Mouse (Mus musculus): ENCODE measurements around the gene 2200002D01Rik. TPM values are rescaled to one million over a fixed set of nuclear protein-coding genes. Genes with fewer than 3 reads are reported as not detected.
"Not testable (repeated sequence)": the region's sequence is repeated elsewhere in the genome, so short reads cannot be mapped to it uniquely, and the experiment has no call there.

The 2200002D01Rik gene
- polyA plus RNA-seq, 1 experiment from 2014 or later = 8.5 TPM

GRCm38 (mm10) chr7:29211415-29212198, 36.7 kb downstream of the 2200002D01Rik start:
- ATAC-seq (ENCODE audit: low FRiP score, low TSS enrichment) = peak; percentile 77
- H3K4me2 ChIP-seq (replicated peaks; ENCODE audit: low read depth, low read length) = peak overlapping the region; percentile 62
- peak overlapping the region; percentile 90 for H3K27ac ChIP-seq (ENCODE audit: low read length)
- H3K4me1 ChIP-seq (ENCODE audit: insufficient read depth, low read length) = peaks cover 14% of the 10 kb centered on the region; the same call in 1 of the 2 replicates
- H3K4me3 ChIP-seq (ENCODE audit: low read length) = peak overlapping the region; percentile 51
- no peaks in the 10 kb centered on the region for H3K36me3 ChIP-seq (ENCODE audit: insufficient read depth, low read length)
- H3K27me3 ChIP-seq (ENCODE audit: insufficient read depth, low read length) = no peaks in the 10 kb centered on the region
- H3K9me3 ChIP-seq (ENCODE audit: low read length) = peaks cover 15% of the 10 kb centered on the region
- WGBS = 5% methylated on average over 34 of the region's 34 CpGs
- peak overlapping the region; percentile 60 for H3K9ac ChIP-seq (replicated peaks; ENCODE audit: low read length)

GRCm38 (mm10) chr7:29211013-29211412, 37.3 kb downstream of the 2200002D01Rik start:
- 0 out of 2 replicates have a peak overlapping the region, but pooled peaks have one; percentile 60 for H3K9ac ChIP-seq (replicated peaks; ENCODE audit: low read length)
- WGBS = 23% methylated on average over 13 of the region's 15 CpGs
- not testable (repeated sequence) for H3K27me3 ChIP-seq (ENCODE audit: insufficient read depth, low read length); H3K9me3 ChIP-seq (ENCODE audit: low read length); H3K36me3 ChIP-seq (ENCODE audit: insufficient read depth, low read length)
- H3K4me3 ChIP-seq (ENCODE audit: low read length) = peak overlapping the region; percentile 51
- peak overlapping the region; percentile 90 for H3K27ac ChIP-seq (ENCODE audit: low read length)
- peak; percentile 32; the same call in 1 of the 2 replicates for ATAC-seq (ENCODE audit: low FRiP score, low TSS enrichment)
- peaks cover 14% of the 10 kb centered on the region; the same call in 1 of the 2 replicates for H3K4me1 ChIP-seq (ENCODE audit: insufficient read depth, low read length)
- H3K4me2 ChIP-seq (replicated peaks; ENCODE audit: low read depth, low read length) = peak overlapping the region; percentile 62

- H3K27ac ChIP-seq (ENCODE audit: low read length) = no peak overlapping the region
- H3K4me3 ChIP-seq (ENCODE audit: low read length) = no peak overlapping the region
- H3K4me2 ChIP-seq (replicated peaks; ENCODE audit: low read depth, low read length) = no peak overlapping the region
- no peak overlapping the region for H3K9ac ChIP-seq (replicated peaks; ENCODE audit: low read length)
- H3K27me3 ChIP-seq (ENCODE audit: insufficient read depth, low read length) = no peaks in the 10 kb centered on the region
- H3K36me3 ChIP-seq (ENCODE audit: insufficient read depth, low read length) = no peaks in the 10 kb centered on the region
- H3K4me1 ChIP-seq (ENCODE audit: insufficient read depth, low read length) = no peaks in the 10 kb centered on the region
- 85% methylated on average over 6 of the region's 6 CpGs for WGBS
- H3K9me3 ChIP-seq (ENCODE audit: low read length) = no peaks in the 10 kb centered on the region
- no peak for ATAC-seq (ENCODE audit: low FRiP score, low TSS enrichment)
Observed at GRCm38 (mm10) chr7:29202577-29202976, 45.7 kb downstream of the 2200002D01Rik start.

Other genes starting within 250 kb of the 2200002D01Rik start
- gene Ryr1, start 123.3 kb downstream of the 2200002D01Rik start, polyA plus RNA-seq (2015; fragmentation: Nextera tagmentation; extraction: Ambion mirVana) = 0.97 and 1.4 TPM in 2 replicates
- gene Rasgrp4, start 113.6 kb downstream of the 2200002D01Rik start, polyA plus RNA-seq (2015; fragmentation: Nextera tagmentation; extraction: Ambion mirVana) = 0.66 and 0.84 TPM in 2 replicates
- 20.0 and 20.4 TPM in 2 replicates for gene Fam98c, start 92.2 kb downstream of the 2200002D01Rik start, polyA plus RNA-seq (2015; fragmentation: Nextera tagmentation; extraction: Ambion mirVana)
- 0.94 and 1.0 TPM in 2 replicates for gene Ggn, start 78.3 kb downstream of the 2200002D01Rik start, polyA plus RNA-seq (2015; fragmentation: Nextera tagmentation; extraction: Ambion mirVana)
- 3.4 and 4.6 TPM in 2 replicates for gene Spred3, start 78.1 kb downstream of the 2200002D01Rik start, polyA plus RNA-seq (2015; fragmentation: Nextera tagmentation; extraction: Ambion mirVana)
- 270 and 282 TPM in 2 replicates for gene Psmd8, start 67.8 kb downstream of the 2200002D01Rik start, polyA plus RNA-seq (2015; fragmentation: Nextera tagmentation; extraction: Ambion mirVana)
- gene Catsperg1, start 34.4 kb downstream of the 2200002D01Rik start, polyA plus RNA-seq (2015; fragmentation: Nextera tagmentation; extraction: Ambion mirVana) = 0.63 and 1.2 TPM in 2 replicates
- gene Kcnk6, start 16.0 kb downstream of the 2200002D01Rik start, polyA plus RNA-seq (2015; fragmentation: Nextera tagmentation; extraction: Ambion mirVana) = 1.5 and 1.7 TPM in 2 replicates
- 134 and 143 TPM in 2 replicates for gene Yif1b, start 10.1 kb downstream of the 2200002D01Rik start, polyA plus RNA-seq (2015; fragmentation: Nextera tagmentation; extraction: Ambion mirVana)
- gene Spint2, start 33.4 kb upstream of the 2200002D01Rik start, polyA plus RNA-seq (2015; fragmentation: Nextera tagmentation; extraction: Ambion mirVana) = 270 and 295 TPM in 2 replicates
- gene Ppp1r14a, start 40.8 kb upstream of the 2200002D01Rik start, polyA plus RNA-seq (2015; fragmentation: Nextera tagmentation; extraction: Ambion mirVana) = 19.6 and 25.1 TPM in 2 replicates
- 3.0 and 3.5 TPM in 2 replicates for gene Dpf1, start 55.5 kb upstream of the 2200002D01Rik start, polyA plus RNA-seq (2015; fragmentation: Nextera tagmentation; extraction: Ambion mirVana)